Mouse (Mus musculus): ENCODE results near the gene Fdx1.
A peak's percentile ranks its signal among the peaks of the same experiment; 100 is the strongest.

Gene Fdx1

GRCm38 (mm10) chr9:51962975-51963701 lies at the start of gene Fdx1:
Fdx1 (minus strand) TSS chr9:51963556.
- peak; percentile 95 to 97 for DNase-seq (ENCODE audit: inconsistent age in 2 of 2, low spot score in 1 of 2)

DNA sequence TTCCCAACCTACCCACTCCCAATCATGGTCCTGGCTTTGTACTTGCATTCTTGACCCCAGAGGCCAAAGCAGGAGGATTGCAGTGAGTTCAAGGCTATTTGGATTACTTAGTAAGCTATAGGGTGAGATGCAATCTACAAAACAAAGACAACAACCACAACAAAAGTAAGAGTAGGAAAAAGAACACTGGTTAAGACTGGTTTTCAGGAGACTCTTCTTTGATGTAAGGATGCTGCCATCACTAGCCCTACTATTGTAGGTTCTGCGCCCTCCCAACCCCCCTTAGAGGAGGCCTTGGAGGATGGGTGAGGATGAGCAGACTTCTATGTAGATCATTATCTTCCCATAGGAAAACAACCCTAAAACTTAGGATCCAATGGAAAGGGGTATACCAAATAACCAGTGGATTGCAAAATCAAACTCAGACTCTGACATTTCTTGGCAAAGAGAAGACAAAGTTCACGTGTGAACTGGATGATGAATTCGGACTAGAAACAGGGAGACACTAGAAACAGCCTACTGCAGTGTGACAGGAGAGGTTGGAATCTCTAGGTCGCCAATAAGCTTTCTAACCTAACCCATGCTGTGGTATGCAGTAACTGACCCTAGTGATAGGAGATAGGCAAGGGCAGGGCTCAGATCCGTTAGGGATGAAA lies 49.6 kb upstream of the Fdx1 start:
- DNase-seq (ENCODE audit: inconsistent age in 2 of 2, low spot score in 1 of 2) = peak in 1 of 2 experiments; percentile 56

GRCm38 (mm10) chr9:52012311-52012710 lies 49.0 kb upstream of the Fdx1 start:
- DNase-seq (ENCODE audit: inconsistent age in 2 of 2, low spot score in 1 of 2) = peak in 1 of 2 experiments; percentile 58

DNA sequence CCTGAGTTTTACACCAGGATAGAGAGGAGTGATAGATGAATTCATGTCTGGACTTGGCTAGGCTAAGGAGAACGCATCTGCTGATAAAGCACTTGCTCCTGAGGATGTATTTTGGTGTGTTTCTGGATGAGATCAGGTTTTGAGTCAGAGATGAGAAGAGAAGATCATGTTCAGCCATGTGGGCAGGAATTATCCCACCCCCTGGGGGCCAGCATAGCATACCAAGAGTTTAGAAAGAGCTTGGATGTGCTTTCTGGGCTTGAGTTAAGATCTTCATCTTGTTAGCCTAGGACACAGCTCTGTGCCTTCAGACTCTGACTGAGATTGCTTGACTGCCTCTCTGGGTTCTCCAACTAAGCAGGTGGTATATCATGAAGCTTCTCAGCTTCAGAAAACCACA lies 45.2 kb upstream of the Fdx1 start:
- no peak for DNase-seq (ENCODE audit: inconsistent age in 2 of 2, low spot score in 1 of 2)

GRCm38 (mm10) chr9:52007341-52007740 lies 44.0 kb upstream of the Fdx1 start:
- no peak for DNase-seq (ENCODE audit: inconsistent age in 2 of 2, low spot score in 1 of 2)

- DNase-seq (ENCODE audit: inconsistent age in 2 of 2, low spot score in 1 of 2) = peak in 1 of 2 experiments; percentile 72
Observed at GRCm38 (mm10) chr9:52003501-52003900, 40.1 kb upstream of the Fdx1 start.

DNA sequence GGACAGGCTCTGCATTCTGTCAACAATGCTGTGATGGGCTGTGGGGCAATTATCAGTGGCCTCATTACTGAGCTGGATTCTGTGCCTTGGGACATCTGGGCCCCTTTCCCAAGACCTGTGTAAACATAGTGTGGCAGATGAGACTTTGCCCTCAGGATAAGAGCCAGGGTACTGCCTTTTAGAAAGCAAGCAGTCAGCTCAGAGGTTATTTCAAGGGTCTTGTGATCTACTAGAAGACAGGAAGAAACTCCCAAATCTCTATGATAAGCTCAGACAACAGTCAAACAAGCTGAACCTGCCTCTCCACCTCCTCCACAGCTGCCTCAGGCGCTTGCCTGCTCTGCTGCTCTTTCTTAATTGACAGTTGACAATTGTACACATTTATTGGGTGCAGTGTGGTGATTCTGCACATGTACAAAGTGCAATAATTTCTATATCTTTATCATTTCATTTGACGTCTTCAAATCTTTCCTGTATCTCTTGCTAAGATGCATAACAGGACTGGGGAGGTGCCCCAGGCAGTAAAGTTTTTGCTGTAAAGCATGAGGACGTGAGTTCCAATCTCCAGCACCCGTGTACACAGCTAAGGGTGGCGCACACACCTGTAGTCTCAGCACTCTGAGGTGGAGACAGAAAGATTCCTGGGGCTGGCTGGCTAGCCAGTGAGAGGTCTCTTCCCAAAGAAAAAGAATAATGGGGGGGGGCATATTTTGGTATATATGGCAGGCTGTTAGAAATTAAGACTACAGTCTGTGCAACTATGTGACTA lies 32.2 kb upstream of the Fdx1 start:
- peak in 1 of 2 experiments; percentile 23 for DNase-seq (ENCODE audit: inconsistent age in 2 of 2, low spot score in 1 of 2)

DNA sequence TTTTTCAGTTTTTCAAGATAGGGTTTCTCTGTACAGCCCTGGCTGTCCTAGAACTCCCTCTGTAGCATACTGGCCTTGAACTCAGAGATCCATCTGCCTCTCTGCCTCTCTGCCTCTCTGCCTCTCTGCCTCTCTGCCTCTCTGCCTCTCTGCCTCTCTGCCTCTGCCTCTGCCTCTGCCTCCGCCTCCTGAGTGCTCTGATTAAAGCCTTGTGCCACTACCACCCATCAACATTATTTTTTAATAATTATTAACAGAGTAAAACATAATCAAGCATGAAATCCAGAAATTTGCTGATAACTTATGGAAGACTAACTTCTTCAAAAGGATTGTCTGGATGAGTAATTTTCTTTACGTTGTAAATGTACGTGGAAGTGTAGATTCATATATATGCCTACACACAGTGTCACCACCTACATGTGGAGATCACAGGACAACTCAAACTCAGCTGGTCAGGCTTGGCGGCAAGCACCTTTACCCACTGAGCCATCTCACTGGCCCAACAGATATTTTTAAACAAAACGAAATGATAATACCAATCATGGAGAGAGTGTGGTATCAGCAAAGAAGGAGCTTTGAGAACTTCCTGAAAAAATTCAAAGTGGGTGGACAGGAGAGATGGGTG lies 31.4 kb upstream of the Fdx1 start:
- DNase-seq (ENCODE audit: inconsistent age in 2 of 2, low spot score in 1 of 2) = no peak

GRCm38 (mm10) chr9:51993486-51994275 lies 30.3 kb upstream of the Fdx1 start:
- DNase-seq (ENCODE audit: inconsistent age in 2 of 2, low spot score in 1 of 2) = peak in 1 of 2 experiments; percentile 62

DNA sequence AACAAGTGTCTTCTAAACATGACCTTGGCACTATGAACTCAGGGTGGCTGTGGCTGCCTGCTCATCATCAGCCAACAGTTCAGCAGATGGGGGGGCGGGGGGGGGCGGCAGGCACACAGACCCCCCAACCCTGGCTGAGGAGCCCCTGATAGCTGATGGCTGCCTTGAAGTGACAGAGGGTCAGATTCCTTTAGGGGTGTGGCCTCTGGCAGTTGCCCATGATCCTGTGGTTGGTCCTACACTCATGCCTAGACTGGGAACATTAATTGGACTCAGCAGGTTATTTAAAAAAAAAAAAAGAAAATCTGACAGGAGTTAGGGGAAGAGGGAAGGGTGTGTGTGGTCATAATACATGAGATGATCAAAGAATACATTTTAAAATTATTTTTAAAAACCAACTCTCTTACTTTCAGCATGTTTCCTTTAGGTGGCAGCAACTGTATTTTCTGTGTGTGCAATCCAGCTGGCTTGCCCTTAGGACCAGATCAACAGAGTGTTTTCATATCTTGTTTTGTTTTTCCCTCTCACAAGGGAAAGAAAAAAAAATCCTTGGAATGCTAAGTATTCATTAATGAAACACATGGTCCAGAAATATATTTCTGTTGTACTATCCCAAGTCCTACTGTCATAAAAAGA lies 28.0 kb upstream of the Fdx1 start:
- DNase-seq (ENCODE audit: inconsistent age in 2 of 2, low spot score in 1 of 2) = peak in 1 of 2 experiments; percentile 65

DNA sequence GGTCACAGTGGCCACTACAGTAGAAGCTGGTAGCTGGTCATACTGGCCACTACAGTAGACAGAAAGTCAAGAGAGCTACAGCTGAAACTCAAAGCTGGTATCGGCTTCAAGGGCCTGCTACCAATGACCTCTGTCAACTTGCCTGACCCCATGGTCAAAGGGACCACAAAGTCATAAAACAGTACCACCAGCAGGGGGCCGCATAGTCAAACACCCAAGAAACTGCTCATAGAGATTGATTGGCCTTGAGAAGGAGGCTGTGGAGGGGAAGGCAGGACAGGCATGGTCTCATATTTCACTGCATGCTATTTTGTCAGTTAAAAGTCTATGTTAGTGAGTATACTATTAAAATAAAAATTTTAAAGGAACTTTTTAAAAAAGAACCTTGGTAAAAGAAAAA lies 27.5 kb upstream of the Fdx1 start:
- peak; percentile 64 to 89 for DNase-seq (ENCODE audit: inconsistent age in 2 of 2, low spot score in 1 of 2)

DNA sequence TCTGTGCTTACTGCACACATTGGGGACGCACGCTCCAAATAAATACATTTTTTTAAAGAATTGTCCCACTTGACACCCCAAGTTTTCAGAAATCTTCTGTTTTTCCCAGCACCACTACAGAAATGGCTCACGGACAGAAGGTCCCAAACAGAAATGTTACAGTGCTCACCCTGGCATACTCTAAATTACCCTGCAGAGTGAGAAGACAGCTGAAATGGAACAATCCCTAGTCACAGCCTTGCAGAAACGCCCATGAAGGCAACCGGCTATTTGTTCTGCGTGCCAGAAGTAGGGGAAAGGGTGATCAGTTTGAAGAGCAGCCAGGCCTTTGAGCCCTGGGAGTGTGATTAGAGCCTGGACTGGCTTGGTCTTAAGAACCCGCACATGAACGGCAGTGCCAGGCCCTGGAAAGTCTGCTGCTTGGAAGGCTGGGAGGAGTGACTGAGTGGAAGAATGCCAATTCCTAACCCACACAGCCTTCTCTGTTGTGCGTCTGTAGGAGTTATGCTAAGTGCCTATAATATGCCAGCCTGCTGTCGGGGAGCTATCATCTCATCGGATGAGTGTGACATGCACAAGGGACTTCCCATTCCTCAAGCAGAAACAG lies 22.2 kb upstream of the Fdx1 start:
- peak; percentile 38 to 81 for DNase-seq (ENCODE audit: inconsistent age in 2 of 2, low spot score in 1 of 2)

- DNase-seq (ENCODE audit: inconsistent age in 2 of 2, low spot score in 1 of 2) = peak; percentile 38 to 80
Observed at GRCm38 (mm10) chr9:51981131-51981530, 17.8 kb upstream of the Fdx1 start.

DNA sequence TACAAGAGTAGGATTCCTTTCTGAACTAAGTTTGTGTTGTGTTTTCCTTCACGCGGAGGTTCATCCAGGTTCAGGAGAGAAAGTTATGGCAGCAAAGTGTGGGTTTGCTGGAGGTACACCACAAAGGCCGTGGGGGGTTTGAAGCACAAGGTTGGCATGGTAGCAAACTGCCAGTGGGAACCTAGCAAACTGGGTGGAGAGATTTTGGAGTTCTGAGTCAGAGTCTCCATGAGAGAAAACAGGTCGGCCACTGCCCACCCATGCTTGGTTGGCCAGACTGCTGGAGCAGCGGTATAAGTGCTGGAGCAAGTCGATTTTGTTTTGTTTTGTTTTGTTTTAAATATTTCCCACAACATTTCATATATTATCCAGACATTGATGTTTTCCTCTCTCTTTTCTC lies 15.9 kb upstream of the Fdx1 start:
- no peak for DNase-seq (ENCODE audit: inconsistent age in 2 of 2, low spot score in 1 of 2)

DNA sequence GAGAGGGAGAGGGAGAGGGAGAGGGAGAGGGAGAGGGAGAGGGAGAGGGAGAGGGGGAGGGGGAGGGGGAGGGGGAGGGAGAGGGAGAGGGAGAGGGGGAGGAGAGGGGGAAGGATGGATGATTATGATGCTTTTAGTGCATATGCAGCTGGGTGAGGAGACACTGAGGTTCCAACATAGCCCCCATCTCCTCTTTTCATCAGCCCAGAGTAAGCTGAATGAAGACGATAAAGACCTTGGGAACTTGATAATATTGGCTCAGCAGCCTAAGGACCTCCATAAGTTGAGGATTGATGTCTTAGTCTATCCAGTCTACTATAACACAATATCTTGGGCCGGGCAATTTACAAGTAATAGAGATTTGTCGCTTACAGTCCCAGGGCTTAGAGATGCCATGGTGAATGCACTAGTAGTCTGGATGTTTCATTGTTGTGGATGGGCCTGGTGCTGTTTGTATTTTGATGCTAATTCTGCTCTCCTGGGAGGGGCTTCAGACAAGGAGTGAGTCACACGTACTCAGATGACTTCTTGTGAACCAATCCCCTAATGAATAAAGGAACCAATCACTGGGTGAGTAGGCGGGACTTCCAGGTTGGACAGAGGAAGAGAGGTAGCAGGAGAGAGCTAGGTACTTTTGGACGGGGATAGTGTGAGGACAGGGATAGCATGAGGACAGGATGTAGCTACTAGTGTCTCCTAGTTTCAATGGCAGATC lies 15.3 kb upstream of the Fdx1 start:
- peak in 1 of 2 experiments; percentile 53 for DNase-seq (ENCODE audit: inconsistent age in 2 of 2, low spot score in 1 of 2)

- peak; percentile 89 to 96 for DNase-seq (ENCODE audit: inconsistent age in 2 of 2, low spot score in 1 of 2)
Observed at GRCm38 (mm10) chr9:51977439-51978000, 14.2 kb upstream of the Fdx1 start.

DNA sequence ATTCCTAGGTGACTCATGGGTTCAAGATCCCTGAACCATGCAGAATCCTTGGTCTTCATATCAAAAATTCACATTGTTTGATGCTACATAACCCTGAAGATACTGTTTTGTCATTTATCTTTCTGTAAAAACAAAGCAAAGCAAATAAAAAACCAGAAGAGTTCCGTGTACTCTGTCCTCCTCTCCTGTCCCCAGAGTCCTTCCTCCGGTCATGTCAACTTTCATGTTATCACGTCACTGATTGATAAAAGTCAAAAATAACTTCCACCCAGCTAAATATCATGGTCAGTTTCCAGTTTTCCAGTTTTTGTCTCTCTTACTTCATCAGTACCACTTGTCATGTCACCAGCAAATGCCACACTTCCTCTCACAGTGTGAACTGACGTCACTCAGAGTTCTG lies 11.5 kb upstream of the Fdx1 start:
- DNase-seq (ENCODE audit: inconsistent age in 2 of 2, low spot score in 1 of 2) = peak; percentile 38 to 72

GRCm38 (mm10) chr9:51973846-51974245 lies 10.5 kb upstream of the Fdx1 start:
- DNase-seq (ENCODE audit: inconsistent age in 2 of 2, low spot score in 1 of 2) = peak; percentile 23 to 69

DNA sequence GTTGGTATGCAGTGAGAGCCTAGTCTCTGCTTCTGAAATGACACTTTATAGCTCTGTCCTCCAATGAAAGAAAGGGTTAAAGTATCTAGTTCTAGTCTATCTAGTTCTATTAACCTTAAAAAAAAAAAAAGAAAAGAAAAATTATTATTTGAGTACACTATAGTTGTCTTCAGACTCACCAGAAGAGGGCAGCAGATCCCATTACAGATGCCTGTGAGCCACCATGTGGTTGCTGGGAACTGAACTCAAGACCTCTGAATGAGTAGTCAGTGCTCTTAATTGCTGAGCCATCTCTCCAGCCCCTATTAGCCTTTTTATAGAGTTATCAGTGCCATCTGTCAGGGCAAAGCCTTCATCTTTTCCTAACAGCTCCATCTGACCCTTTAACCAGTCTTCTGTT lies 3.0 kb upstream of the Fdx1 start:
- peak in 1 of 2 experiments; percentile 30 for DNase-seq (ENCODE audit: inconsistent age in 2 of 2, low spot score in 1 of 2)
